Mouse (Mus musculus) limb, embryonic 10.5 days (tissue): ENCODE results near the gene Cys1. TPM values are rescaled to one million over a fixed set of nuclear protein-coding genes. Genes with fewer than 3 reads are reported as not detected.

Source experiments
- DNase-seq: peaks from one replicate; pipeline ENCODE4 v3.0.0-alpha.2; 2017; ENCODE audit warnings: low spot score
- H3K27ac ChIP-seq: fragments of 300-500 bp; sonication (generic); 2 replicates; pipeline ENCODE4 v1.5.1; 2016; ENCODE audit warnings: mild to moderate bottlenecking
- H3K27me3 ChIP-seq: fragments of 300-500 bp; sonication (generic); 2 replicates; pipeline ENCODE4 v1.6.1; 2016; ENCODE audit warnings: low read depth, mild to moderate bottlenecking; ENCODE audit not compliant: poor library complexity, severe bottlenecking
- H3K36me3 ChIP-seq: fragments of 300-500 bp; sonication (generic); 2 replicates; pipeline ENCODE4 v1.6.1; 2016; ENCODE audit warnings: mild to moderate bottlenecking, moderate library complexity
- H3K4me1 ChIP-seq: fragments of 300-500 bp; sonication (generic); 2 replicates; pipeline ENCODE4 v1.6.1; 2016
- H3K4me3 ChIP-seq: fragments of 300-500 bp; sonication (generic); 2 replicates; pipeline ENCODE4 v1.5.1; 2016; ENCODE audit warnings: mild to moderate bottlenecking, moderate library complexity
- H3K9me3 ChIP-seq: fragments of 300-500 bp; sonication (generic); replicated peaks from 2 replicates; pipeline ENCODE4 v1.6.1; 2016; ENCODE audit warnings: mild to moderate bottlenecking
- WGBS: fragments of 180-500 bp; shearing (Covaris S2); methylation state at CpG from one replicate; pipeline ENCODE4 v1.1.7; 2016; 5-methylcytosine and 5-hydroxymethylcytosine counted together
- polyA plus RNA-seq: library from polyadenylated mRNA; unstranded; fragments of >200 nt; fragmentation: Nextera tagmentation; extraction: Ambion mirVana; gene quantifications from 2 replicates; pipeline ENCODE4 v1.2.1, GENCODE M21; 2016

Cys1 gene
- polyA plus RNA-seq = 0.21 TPM in 1 of 2 replicates, not detected in the other

DNA sequence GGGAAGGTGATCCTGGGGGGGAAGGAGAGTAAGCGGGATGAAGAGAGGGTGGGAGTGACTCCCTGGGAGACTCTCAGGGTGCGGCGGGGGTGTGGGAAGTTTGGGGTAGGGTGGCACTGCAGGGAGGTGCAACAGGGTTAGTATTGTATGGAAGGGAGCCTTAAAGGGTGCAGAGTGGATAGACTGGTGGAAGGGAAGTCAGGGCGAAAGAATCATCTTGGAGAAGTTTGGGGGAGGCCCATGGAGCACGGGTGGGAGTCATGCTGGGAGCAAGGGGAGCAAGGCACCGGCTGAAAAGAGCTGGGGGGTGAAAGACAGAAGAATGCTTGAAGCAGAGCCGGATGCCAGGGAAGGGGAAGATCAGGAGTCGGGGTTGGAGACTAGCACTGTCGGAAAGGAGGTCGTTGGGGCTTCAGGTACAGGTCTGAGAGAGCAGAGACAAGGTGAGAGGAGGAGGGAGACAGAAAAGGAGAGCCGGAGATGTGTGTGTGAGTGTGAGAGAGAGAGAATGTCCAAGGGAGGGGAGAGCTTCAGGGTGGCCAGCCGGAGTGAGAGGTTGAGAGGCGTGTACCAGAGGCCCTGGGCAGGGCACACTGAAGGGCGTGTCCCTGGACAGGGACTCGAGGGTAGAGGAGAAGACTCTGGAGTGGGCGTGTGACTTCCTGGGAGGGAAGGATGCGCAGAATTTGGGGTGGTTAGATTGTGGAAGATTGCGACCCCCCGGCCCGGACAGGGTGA is at the start of gene Cys1:
TSS of gene Cys1 (minus strand) at position 528 of the 738 bp plus-strand sequence.
- H3K9me3 ChIP-seq = no peaks in the 10 kb centered on the region
- peaks cover 74% of the 10 kb centered on the region for H3K27me3 ChIP-seq
- WGBS = 2% methylated on average over 20 of the region's 20 CpGs
- H3K4me1 ChIP-seq = peaks cover 22% of the 10 kb centered on the region
- H3K4me3 ChIP-seq = peak within 1 kb of the TSS; percentile 69
- no peaks in the 10 kb centered on the region for H3K36me3 ChIP-seq
- peak within 1 kb of the TSS; percentile 70 for H3K27ac ChIP-seq
- no peak for DNase-seq

DNA sequence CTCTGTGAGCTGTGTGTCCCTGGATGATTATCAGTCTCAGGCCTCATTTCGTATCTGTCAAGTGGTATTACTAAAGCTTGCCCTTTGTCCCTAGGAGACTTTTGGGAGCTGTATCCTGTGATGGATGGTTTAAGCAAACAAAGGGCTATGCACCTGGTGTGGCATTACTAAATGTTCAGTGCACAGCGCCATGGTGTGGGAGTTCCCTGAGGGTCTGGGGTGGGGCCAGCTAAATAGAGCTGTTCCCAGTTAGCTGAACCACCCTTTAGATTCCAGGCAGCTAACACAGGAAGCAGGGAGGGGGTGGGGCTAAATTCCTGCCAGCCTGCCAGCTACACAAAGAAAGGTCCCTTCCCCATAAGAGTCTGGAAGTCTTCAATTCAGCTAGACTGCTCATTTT is 42.8 kb upstream of the Cys1 start:
- H3K9me3 ChIP-seq = peaks cover under 1% of the 10 kb centered on the region; the same call in 1 of the 2 replicates
- peaks cover 21% of the 10 kb centered on the region for H3K4me1 ChIP-seq
- WGBS = 27% methylated on average over 2 of the region's 2 CpGs
- peak overlapping the region; percentile 85 for H3K27ac ChIP-seq
- peak; percentile 74 for DNase-seq
- no peaks in the 10 kb centered on the region for H3K36me3 ChIP-seq
- H3K27me3 ChIP-seq = no peaks in the 10 kb centered on the region
- H3K4me3 ChIP-seq = peak overlapping the region; percentile 29

DNA sequence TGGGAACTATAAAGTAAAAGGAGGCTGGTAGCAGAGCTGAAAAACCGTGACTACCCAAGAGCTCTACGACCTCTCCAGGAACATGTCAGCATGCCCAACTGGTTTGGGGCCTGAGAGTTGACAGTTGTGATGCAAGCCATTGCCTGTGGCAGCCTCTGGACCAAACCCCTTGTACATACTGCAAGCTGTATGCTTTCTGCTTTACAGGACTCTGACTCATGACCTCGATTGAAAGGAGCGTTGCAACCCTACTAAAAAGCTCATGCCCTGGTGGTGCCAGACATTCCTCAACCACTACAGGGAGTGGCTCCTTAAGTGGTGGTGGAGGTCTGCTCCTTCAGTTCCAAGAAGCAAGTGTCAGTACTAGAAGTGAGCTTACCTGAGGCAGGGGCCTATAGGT is 42.2 kb upstream of the Cys1 start:
- Histone ChIP-seq H3K4me1 (peaks cover 25% of the 10 kb centered on the region), H3K36me3 (no peaks in the 10 kb centered on the region), H3K9me3 (no peaks in the 10 kb centered on the region; the same call in 1 of the 2 replicates), H3K4me3 (0 out of 2 replicates have a peak overlapping the region, but pooled peaks have one; percentile 29), H3K27ac (peak overlapping the region; percentile 85), H3K27me3 (no peaks in the 10 kb centered on the region)
- 66% methylated on average over 4 of the region's 4 CpGs for WGBS
- DNase-seq = no peak

DNA sequence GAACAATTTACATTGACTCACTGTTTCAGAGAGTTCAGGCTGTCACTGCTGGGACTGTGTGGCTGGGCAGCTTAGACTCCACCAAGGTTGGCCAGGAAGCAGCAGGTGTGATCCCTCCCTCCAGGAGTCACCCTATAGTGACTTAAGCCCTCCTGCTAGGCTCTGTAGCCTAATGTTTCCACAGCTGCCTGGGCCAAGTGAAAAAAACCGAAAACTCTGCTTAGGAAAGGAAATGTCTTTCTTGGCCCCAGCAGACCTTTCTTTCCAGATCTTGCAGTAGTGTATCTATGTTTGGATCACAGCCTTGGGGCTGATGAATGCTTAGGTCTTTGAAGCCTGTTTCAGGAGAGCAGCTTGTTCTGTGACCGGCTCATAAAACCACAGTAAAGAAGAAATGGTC is 41.8 kb upstream of the Cys1 start:
- no peak for DNase-seq
- H3K27me3 ChIP-seq = no peaks in the 10 kb centered on the region
- H3K27ac ChIP-seq = peak overlapping the region; percentile 85
- 65% methylated on average over 2 of the region's 2 CpGs for WGBS
- no peaks in the 10 kb centered on the region for H3K36me3 ChIP-seq
- no peak overlapping the region for H3K4me3 ChIP-seq
- H3K4me1 ChIP-seq = peaks cover 25% of the 10 kb centered on the region
- no peaks in the 10 kb centered on the region; the same call in 1 of the 2 replicates for H3K9me3 ChIP-seq

DNA sequence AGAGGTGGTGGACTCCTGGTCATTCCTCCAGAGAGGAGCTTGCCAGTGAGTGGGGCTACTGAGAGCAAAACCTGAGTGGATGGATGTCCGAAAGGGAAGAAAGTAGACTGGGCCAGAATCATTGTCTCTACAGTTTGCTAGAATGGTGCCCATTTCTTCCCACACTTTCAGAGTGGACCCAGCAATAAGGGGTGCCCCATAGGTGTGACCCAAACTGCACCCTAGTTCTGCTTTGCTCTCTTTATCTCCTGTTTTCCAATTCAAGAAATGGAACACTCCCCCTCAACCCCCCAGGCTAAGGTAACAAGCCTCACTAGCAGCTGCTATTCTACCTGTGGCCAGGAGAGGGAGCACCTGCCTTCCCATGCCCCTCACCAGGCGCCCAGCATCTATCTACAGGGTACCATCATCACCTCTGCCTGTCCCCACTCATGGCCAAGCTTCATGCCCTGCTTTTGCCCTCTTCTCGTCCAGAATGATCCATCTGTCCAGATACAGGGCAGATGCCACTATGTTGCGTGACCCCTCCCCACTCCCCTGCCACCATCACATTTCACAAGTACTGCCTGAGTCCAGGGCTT is 35.2 kb upstream of the Cys1 start:
- H3K27me3 ChIP-seq = no peaks in the 10 kb centered on the region
- no peak overlapping the region for H3K4me3 ChIP-seq
- DNase-seq = peak; percentile 75
- 43% methylated on average over 4 of the region's 4 CpGs for WGBS
- H3K36me3 ChIP-seq = peaks cover 35% of the 10 kb centered on the region
- H3K4me1 ChIP-seq = peaks cover 28% of the 10 kb centered on the region
- H3K27ac ChIP-seq = no peak overlapping the region
- H3K9me3 ChIP-seq = no peaks in the 10 kb centered on the region

DNA sequence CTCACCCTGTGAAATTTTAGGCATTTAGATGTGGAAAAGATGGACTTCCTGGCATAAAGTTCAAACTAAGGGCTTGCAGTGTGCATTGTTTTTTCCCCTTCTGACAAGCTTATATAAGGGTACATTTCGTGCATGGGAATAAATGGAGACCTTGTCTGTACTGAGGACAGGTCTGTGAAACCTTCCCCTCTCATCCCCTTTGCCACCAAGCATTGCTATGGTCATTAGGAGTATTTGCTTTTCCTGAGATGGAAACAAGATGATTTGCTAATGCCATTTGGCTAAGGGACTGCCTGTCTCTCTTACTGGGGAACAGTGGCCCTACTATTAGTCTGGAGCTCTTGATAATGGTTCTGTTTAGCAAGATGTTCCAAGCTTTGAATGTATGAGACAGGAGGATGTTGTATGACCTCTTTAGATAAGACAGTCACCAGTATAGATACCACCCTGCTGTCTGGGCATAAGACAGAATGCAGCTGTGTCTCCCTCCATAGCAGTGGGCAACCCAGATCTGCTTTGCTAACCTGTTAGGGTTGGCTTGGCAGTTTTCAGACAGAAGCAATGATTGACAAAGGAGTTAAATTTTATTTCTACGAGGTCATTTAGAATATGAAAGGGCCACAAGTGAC is 33.8 kb upstream of the Cys1 start:
- no peak overlapping the region for H3K27ac ChIP-seq
- no peaks in the 10 kb centered on the region for H3K9me3 ChIP-seq
- H3K36me3 ChIP-seq = peaks cover 49% of the 10 kb centered on the region
- no peak for DNase-seq
- H3K4me3 ChIP-seq = no peak overlapping the region
- WGBS = 87% methylated on average over 2 of the region's 2 CpGs
- no peaks in the 10 kb centered on the region for H3K27me3 ChIP-seq
- peaks cover 42% of the 10 kb centered on the region for H3K4me1 ChIP-seq

DNA sequence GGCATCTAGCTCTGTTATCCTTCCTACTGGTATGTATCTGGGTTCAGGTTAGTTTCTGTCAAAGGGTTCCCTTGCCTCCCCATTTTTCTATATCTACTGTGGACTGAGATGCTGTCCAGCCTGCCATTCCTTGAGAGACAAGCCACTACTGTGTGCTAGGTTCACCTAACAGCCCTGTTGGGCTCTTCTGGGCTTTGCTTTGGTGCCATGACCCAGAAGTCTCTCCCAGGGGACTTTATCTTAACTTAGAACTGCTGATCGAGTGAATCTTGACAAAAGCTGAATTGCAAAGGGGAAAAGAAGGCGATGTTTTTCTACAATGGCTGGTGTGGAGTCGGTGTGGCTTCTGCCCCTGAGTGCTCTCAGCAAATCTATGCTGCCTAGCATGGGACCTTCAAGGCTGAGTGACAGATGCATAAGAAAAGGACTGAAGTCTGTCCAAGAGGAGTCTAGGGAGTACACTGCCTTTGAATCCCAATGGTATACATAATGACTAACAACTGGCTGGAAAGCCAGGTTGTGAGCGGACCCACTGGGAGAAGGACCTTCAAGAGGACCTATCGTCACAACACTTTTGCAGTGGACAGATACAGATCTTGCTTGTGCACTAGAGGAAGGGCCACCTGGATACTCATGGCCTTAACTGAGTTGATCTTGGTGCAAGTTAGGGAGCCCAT is 33.1 kb upstream of the Cys1 start:
- H3K27me3 ChIP-seq = no peaks in the 10 kb centered on the region
- no peaks in the 10 kb centered on the region for H3K9me3 ChIP-seq
- no peak for DNase-seq
- no peak overlapping the region for H3K4me3 ChIP-seq
- no peak overlapping the region for H3K27ac ChIP-seq
- peaks cover 44% of the 10 kb centered on the region for H3K4me1 ChIP-seq
- 88% methylated on average over 5 of the region's 5 CpGs for WGBS
- peaks cover 54% of the 10 kb centered on the region for H3K36me3 ChIP-seq

DNA sequence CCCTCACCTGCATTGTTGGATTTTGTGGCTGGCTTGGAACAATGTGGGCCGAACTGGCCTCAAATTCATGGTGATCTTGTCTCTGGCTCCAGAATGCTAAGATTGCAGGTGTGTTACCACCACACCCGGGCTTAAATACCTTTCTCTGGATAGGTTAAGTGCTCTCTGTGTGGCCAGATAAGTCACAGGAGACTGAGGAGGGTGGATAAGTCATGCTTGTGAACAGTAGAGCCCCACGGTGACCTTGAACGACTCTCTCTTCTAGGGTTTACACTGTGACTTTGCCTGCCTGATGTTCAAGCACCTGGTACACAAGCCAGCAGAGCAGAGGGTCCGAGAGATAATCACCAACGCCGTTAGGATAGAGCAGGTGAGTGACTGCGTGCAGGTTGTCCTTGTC is 30.8 kb upstream of the Cys1 start:
- H3K27me3 ChIP-seq = no peaks in the 10 kb centered on the region
- 91% methylated on average over 8 of the region's 8 CpGs for WGBS
- H3K4me3 ChIP-seq = no peak overlapping the region
- H3K27ac ChIP-seq = no peak overlapping the region
- H3K36me3 ChIP-seq = peaks cover 60% of the 10 kb centered on the region
- peak; percentile 28 for DNase-seq
- H3K9me3 ChIP-seq = no peaks in the 10 kb centered on the region
- peaks cover 31% of the 10 kb centered on the region for H3K4me1 ChIP-seq

DNA sequence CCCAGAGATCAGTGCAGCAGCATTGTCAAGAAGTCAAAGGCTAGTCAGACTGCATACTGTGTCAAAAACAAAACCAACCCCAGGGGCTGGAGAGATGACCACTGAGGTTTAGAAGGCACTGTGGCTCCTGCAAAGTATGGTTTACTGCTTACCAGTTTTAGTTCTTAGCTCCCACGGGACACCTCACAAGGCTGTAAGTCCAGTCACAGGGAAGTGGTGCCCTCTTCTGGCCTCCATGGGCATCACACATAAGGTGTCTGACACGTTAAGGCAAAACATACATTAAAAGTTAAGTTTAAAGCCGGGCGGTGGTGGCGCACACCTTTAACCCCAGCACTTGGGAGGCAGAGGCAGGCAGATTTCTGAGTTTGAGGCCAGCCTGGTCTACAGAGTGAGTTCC is 29.1 kb upstream of the Cys1 start:
- peak; percentile 67 for DNase-seq
- Histone ChIP-seq H3K27ac (no peak overlapping the region), H3K36me3 (peaks cover 60% of the 10 kb centered on the region), H3K27me3 (no peaks in the 10 kb centered on the region), H3K9me3 (no peaks in the 10 kb centered on the region), H3K4me3 (peak overlapping the region; percentile 86), H3K4me1 (peaks cover 43% of the 10 kb centered on the region)
- whole genome bisulfite sequencing = 76% methylated on average over 5 of the region's 5 CpGs

DNA sequence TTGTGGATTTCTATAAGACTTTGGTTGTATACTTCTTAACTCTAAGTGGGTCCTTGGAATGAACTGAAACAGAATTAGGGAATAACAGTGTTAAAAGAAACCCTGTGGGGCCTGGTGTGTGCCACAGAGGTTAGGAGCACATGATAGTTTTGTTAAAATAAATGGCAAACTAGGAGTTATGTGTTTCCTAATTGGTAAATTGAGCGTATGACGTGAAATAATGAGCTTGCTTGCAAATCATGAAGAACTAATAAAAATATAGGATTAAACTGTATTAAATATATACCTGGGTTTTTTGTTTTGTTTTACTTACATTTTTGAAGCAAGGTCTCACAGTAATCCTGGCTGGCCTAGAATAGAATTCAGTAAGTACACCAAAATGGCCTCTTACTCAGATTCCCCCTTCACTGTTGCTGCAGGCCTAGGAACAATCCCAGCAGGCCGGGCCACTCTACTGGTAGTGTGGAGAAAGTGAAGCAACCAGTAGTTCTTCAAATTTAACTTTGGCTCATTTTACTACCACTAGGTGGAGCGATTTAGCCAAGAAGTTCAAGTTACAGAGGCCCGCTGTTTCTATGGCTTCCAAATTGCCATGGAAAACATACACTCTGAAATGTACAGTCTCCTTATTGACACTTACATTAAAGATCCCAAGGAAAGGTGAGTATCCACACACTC is 28.4 kb upstream of the Cys1 start:
- Histone ChIP-seq H3K27ac (peak overlapping the region; percentile 98), H3K4me1 (peaks cover 46% of the 10 kb centered on the region), H3K9me3 (no peaks in the 10 kb centered on the region), H3K27me3 (no peaks in the 10 kb centered on the region), H3K4me3 (peak overlapping the region; percentile 86), H3K36me3 (peaks cover 56% of the 10 kb centered on the region)
- peak; percentile 67 for DNase-seq
- WGBS = 47% methylated on average over 5 of the region's 5 CpGs

DNA sequence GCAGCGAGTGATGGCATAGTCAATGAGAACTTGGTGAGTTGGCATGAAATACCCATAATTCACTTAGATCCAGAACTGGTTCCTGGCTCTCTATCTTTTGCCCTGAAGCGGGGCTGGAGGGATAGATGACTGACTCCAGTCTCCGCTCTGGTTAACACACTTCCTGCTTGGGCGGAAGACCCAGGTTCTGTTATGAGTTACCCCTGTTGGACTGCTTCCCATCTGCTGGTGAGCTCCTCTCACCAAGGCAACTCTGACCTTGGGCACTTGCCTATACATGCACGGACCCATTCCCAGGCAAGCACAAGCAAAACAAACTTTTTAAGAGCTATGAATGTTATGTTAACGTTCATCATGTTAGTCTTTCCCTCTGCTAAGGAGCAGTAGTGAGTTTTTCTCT is 27.8 kb upstream of the Cys1 start:
- H3K4me1 ChIP-seq = peaks cover 46% of the 10 kb centered on the region
- peak; percentile 58 for DNase-seq
- H3K36me3 ChIP-seq = peaks cover 50% of the 10 kb centered on the region
- H3K9me3 ChIP-seq = no peaks in the 10 kb centered on the region
- H3K27ac ChIP-seq = peak overlapping the region; percentile 98
- no peaks in the 10 kb centered on the region for H3K27me3 ChIP-seq
- WGBS = 26% methylated on average over 6 of the region's 6 CpGs
- H3K4me3 ChIP-seq = peak overlapping the region; percentile 86

DNA sequence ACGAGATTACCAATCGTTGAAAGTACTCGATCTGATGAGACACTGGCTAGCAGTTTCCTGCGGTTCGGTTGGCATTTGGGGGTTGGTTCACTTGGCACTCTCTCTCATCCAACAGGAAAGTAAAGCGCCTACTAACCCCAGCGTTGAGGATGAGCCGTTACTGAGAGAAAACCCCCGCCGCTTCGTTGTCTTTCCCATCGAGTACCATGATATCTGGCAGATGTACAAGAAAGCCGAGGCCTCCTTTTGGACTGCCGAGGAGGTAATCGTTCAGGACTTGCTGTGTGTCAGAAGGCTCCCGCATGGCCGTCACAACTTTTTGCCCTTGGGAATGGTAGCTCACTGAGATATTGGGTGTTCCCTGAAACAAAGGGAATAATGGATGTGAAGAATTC is 27.2 kb upstream of the Cys1 start:
- H3K27ac ChIP-seq = peak overlapping the region; percentile 98
- peaks cover 45% of the 10 kb centered on the region for H3K36me3 ChIP-seq
- peak overlapping the region; percentile 86 for H3K4me3 ChIP-seq
- 1% methylated on average over 17 of the region's 17 CpGs for WGBS
- no peaks in the 10 kb centered on the region for H3K27me3 ChIP-seq
- H3K9me3 ChIP-seq = no peaks in the 10 kb centered on the region
- DNase-seq = no peak
- peaks cover 46% of the 10 kb centered on the region for H3K4me1 ChIP-seq
